Mouse (Mus musculus) heart, postnatal 14 days (tissue): ENCODE measurements around the gene Wdcp. TPM values are rescaled to one million over a fixed set of nuclear protein-coding genes. Genes with fewer than 3 reads are reported as not detected.
"Not testable (repeated sequence)": the region's sequence is repeated elsewhere in the genome, so short reads cannot be mapped to it uniquely, and the experiment has no call there.

Experiments used
- DNase-seq, 2 experiments: peaks; one replicate each; pipeline ENCODE4 v3.0.0; 2021 to 2022
- intact Hi-C: fragments of 180-260 bp; cut with DNase I; formaldehyde crosslinking; loops from one replicate; pipeline ENCODE4 v1.15.1; 2025
- long read RNA-seq, 2 experiments: library from polyadenylated mRNA; stranded (forward); transcript quantifications; one replicate each; pipeline ENCODE4 v2.0.0; 2021
- total RNA-seq, 2 experiments: library from RNA; stranded (reverse); gene quantifications; 2 replicates each; pipeline ENCODE4 v1.2.3; 2021

Gene Wdcp
- 1 to 10 TPM; 8.1 to 9.0 TPM for total RNA-seq
- long read RNA-seq, experiment 1, full-length matches to known transcripts = 5 of 6 reads
- long read RNA-seq, experiment 1, partial matches to known transcripts = 0 of 6 reads
- long read RNA-seq, experiment 1, other reads (novel, unspliced or antisense) = 1 of 6 reads
- long read RNA-seq, experiment 2, partial matches to known transcripts = 0 of 2 reads
- long read RNA-seq, experiment 2, other reads (novel, unspliced or antisense) = 0 of 2 reads

DNA sequence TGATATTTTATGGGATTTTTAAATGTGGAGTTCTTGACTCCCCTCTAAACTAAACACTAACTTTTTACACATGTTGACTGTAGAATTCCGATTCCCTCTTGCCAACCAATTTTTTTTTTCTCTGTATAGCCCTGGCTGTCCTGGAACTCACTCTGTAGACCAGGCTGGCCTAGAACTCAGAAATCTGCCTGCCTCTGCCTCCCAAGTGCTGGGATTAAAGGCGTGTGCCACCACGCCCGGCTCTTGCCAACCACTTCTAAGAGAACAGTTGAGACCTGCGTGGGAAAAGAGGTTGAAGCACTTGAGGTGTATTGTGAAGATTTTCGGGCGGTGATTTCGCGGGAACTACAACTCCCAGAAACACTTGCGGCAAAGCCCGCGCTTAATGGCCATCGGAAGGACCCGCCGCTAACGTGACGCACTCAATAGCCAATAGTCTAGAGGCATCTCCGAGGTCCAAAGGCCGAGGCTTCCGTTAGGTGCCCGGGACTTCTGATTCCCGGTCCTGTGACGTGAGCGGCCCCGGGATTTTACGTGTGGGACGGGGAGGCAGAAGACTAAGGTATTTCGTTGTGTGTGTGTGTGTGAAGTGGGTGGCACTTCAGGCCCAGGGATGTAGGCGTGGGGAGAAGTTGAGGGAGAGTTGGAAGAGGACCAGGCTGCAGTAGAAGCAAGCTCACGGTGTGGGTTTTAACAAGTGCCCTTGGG is at the start of gene Wdcp:
Gene Wdcp (plus strand): TSS at position 414 of the 708 bp plus-strand sequence.
- intact Hi-C loops = loop anchor here (2.0 to 5.0 kb wide), 2 partner anchors 24 to 74 kb away; partner anchors contain the start of gene Atad2b
- peak; percentile 86 to 89 for DNase-seq

DNA sequence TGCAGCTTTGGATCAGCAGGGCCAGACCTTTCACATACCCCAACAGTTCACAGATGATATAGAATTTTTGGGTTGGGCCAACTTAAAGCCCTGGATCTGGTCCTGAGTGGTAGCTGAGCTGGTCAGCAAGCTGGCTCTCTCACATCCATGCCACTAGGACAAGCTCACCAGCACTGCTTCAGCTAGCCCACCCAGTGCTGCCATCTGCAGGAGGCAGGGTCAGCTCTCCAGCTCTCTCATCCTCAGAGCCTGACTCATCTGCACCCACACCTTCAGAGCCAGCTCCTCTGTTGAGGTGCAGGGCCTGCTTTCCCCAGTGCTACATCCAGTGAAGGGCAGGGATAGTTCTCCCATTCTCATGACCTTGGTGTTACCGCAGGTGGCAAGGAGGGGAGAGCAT is 49.4 kb upstream of the Wdcp start:
- intact Hi-C loops = no loop called here
- peak in 1 of 2 experiments; percentile 10 for DNase-seq

DNA sequence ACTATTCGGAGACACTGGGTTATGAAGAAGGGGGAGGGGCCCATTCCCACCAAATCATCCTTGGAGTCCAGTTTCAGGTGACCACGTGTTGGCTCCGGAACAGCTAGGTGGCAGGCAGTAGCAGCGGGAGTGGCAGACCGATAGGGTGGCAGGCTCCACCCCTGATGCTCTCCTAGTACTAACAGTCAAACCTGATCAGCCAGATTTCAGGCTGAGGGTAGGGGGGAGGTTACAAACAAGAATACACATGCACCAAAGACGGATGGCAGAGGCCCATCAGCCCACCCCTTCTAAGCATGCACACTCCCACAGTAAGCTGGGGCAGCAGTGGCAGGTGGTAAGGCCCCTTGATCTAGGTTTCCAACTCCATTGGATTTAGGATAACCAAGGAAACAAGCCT is 45.6 kb upstream of the Wdcp start:
- DNase-seq, intact Hi-C loops: not testable (repeated sequence)

DNA sequence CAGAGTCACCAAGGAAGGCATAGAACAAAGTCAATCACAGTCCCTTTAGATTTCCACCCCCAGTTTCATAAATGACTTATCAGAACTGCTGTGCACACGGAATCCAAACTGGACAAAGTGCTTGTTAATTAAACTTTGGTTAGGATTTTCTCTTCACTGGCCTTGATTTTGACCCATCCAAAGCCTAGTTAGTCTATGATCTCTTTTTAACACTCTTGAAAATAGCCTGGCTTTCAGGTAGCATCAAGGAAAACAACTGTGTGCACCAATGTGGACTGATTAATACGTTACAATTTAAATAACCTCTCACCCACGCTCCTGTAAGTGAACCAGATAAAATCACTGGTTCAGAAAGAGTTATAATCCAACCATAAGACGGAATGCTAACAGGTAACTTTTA is 32.1 kb upstream of the Wdcp start:
- intact Hi-C loops = no loop called here

DNA sequence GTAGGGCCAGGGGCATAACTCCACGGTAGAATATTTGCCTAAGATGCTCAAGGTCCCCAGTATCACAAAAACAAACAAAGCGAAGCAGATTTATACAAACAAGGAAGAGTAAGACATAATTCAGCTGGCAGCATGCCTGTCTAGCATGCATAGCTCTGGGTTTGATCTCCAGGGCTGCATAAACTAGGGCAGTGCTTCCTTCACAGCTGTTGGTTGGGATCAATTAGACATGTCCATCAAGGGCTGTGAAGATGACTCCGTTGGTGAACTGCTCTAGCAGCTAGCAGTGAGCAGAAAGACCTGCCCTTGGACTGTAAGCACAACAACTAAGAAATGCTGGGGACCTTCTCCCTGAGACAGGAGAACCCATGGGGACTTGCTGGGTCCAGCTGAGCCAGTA is 31.4 kb upstream of the Wdcp start:
- intact Hi-C loops = no loop called here
- no peak for DNase-seq

More for the DNA sequence above, 32.1 kb upstream of the Wdcp start:
- no peak for DNase-seq

DNA sequence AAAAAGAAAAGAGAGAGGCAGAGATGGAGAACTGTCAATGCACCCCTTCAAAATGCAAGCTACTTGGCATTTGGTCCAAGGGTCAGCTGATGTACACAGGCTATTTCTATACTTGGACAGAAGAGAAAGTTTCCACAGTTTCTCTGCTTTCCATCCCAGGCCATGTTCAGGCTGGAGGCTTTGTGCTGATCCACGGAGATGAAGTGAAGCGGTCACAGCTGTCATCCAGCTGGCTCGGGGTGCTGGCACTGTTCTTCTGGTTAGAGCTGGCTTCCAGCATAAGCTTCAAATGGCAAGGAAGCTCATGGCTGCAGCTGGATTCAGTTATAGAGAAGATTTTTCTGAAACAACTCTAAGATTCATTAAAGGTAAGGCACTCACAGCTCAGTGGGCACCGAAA is 29.5 kb upstream of the Wdcp start:
- intact Hi-C loops = no loop called here
- DNase-seq = peak; percentile 12 to 43

DNA sequence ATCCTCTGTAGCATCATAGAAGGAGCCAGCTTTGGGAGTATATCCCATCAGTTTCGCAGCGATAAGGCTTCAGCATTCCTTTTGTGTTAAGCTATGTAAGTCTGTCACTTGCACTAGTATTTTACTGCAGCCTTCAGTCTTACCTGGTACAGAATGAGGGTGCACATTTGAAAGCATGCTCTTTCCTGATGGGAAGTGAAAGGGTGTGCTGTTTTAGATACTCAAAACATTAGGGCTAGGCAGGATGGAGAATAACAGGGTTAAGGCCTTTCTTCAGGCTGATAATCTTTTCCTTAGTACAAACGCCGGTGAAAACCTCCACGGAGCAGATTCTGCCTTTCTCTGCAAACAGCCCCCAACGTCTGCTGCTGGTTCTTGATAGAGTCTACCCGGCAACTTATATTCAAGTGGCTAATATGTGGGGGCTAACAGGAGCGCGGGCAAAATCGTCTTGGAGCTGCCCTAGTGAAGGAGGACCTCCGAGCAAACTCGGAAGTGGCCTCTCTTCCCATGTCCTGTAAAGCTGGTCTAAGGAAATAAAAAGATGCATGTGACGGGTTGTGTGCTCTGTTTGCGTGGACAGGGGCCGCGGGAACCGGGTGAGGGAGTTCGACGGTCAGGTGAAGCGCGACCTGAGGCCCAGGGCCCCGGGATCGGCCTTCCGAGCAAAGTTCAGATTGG is 26.3 kb upstream of the Wdcp start:
- DNase-seq = no peak
- intact Hi-C loops = no loop called here

DNA sequence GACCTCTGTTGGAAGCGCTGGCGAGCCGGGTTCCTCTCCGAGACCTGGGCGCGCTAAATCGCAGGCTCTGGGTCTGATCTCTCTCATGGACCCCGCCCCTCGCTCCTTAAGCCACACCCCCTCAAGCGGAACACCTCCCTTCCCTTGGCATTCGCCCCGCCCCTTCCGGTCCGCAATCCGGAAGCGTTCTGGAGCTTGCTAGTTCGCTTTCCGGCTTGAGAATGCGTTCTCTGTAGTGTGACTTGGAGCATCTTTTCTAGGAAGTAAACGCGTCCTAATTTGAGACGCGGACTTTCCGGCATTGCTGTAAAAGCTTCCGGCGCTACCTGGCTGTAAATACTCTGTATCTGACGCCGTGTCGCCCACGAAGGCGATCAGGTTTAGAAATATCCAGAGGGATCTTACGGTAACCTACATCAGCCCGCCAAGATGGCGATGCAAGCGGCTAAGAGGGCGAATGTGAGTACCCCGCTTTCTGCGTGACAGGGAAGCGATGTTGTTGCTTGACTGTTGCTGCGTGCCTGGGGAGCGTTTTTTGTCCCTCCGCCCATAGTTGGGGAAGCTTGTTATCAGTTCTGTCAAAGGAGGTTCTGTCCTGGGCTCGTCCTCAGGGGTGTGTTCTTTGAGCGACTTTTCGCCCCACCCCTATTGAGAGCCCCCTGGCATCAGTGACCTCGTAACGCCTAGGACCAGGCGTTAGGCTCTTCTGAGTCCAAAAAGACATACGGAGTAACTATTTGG is 25.6 kb upstream of the Wdcp start, which contains the start of gene Sf3b6:
Gene Sf3b6 (plus strand): TSS at position 184 of the 741 bp plus-strand sequence.
- DNase-seq = peak; percentile 98 to 99
- intact Hi-C loops = loop anchor here (2.0 kb wide), 1 partner anchor 25 kb away; the partner anchor contains the start of gene Wdcp

DNA sequence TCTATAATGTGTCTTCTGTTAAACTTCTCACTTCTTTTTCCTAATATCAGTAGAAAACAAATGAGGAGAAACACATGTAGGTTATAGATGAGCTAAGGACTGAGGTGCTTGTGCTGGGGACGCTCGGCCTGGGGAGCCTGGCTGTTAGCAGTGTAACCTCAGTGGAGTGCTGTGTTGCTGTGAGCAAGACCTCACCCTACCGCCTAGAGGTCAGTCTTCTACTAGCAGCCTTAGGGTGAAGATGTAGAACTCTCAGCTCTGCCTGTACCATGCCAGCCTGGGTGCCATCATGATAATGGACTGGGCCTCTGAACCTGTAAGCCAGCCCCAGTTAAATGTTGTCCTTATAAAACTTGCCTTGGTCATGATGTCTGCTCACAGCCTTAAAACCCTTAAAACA is 15.8 kb upstream of the Wdcp start:
- intact Hi-C loops = no loop called here
- no peak for DNase-seq

DNA sequence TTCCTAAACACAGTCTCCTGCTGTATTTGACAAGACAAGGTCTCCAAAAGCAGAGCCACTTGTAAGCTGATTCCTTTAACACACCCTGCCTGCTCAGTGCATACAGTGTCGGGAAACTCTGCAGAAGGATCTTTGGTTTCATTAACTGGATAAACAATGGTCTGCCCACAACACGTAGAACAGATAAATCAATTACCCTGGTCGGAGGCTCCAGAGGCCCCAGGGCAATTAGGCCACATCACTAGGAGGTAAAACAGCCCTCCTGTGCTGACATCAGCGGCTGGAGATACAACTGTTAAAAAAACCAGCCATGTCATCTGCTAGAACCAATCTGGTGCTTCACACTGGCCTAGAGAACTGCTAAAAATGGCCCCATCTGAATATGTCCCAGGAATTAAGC is 6.1 kb upstream of the Wdcp start:
- DNase-seq = no peak
- intact Hi-C loops = no loop called here

DNA sequence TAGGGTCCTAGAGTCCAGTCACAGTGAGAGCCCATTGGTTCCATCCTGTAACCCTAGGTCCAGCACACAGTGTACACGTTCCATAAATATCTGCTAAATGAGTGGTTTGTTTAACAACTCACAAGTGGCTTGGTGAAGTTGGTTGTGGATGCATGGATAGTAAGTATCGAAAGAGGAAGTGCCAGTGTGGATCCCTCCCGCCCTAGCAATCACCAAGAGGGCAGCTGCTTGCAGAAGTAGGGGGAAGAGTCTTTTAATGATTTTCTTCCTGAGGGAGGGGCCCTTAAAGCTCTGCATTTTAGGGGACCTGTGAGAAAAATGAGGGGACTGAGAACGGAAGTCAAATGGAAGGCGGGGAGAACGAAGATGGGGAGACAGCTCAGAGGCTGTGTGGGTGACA is 3.1 kb upstream of the Wdcp start:
- intact Hi-C loops = loop anchor here (5.0 kb wide), 1 partner anchor 77 kb away; the partner anchor contains the start of gene Atad2b
- DNase-seq = no peak

DNA sequence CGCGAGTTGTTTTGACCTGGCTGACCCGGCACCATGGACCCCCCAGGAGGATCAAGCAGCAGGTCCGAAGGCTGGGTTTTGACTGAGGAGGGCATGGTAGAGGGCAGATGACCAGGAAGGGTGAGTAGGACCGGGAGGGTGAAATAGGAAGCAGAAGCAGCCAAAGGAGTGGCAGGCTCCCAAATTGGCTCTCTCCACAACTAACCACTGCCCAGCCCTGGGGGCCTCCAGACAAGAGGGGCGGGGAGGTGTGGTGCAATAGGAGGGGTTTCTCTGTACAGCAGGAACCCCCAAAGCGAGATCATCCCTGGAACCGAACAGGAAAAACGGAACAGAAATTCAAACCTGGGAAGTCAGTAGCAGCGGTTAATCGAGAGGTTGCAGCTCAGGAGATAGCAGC is 2.4 kb upstream of the Wdcp start:
- DNase-seq = peak in 1 of 2 experiments; percentile 11
- intact Hi-C loops = loop anchor here (5.0 kb wide), 1 partner anchor 77 kb away; the partner anchor contains the start of gene Atad2b

DNA sequence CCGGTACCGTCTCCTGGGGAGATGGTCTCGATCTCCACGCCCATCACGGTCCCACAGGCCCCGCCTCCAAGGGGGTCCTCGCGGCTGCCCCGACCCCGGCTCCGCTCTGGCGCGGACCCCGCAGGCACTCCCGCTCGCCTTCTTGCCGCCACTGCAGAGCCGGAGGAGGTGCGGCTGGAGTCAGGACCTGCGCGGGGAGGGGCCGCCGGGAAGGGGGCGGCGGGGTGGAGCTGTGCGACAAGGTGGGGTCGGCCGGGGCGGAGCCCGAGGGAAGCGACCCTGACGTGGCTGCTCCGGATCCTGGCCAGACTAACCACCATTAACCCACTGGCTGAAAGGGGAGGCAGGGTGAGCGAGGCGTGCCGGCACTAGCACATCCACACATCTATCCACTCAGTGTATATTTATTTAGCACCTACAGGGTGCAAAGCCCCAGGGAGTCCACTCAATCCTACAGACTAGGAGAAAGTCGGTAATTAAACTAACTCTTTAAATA is 1.7 kb upstream of the Wdcp start, which contains the start of gene Fkbp1b:
Gene Fkbp1b (minus strand): TSS at position 200 of the 496 bp plus-strand sequence.
- intact Hi-C loops = loop anchor here (5.0 kb wide), 1 partner anchor 76 kb away; the partner anchor contains the start of gene Atad2b
- peak; percentile 47 to 62 for DNase-seq

DNA sequence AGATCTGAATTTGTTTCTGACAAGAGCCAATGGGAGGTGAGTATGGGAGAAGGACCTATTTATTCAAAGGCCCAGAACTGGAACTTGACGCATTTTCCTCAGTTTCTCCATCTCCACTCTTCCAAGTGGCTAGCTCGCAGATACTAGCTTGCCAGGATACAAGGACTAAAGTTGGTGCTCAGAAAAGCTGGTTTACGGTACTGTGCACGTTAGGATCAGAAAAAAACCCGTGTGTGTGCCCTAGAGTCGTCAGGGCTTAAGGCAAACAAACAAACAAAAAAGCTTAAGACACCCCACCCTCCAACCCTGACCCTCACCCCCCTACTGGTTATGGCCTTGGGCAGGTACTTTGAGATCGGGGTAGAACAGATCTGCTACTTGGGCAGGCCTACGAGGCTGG is 647 bp upstream of the Wdcp start:
- intact Hi-C loops = loop anchor here (2.0 to 5.0 kb wide), 2 partner anchors 24 to 75 kb away; partner anchors contain the start of gene Atad2b
- DNase-seq = no peak

DNA sequence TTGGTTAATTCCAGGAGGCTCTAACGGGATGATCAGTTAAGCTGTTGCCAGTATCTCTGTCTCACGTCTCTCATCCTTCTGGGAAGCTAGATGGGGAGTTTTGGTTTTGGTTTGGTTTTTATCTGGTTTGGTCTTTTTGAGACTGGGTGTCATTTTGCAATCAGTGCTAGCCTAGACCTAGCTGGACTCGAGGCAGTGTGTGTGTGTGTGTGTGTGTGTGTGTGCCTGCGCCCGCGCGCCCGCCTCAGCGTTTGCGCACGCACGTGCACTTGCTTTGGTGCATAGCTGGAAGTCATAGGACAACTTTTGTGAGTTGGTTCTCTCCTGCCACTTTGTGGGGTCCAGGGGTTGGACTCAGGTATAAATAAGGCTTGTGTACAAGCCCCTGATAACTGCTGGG is 638 bp downstream of the Wdcp start:
- DNase-seq = peak; percentile 40 to 49
- intact Hi-C loops = loop anchor here (2.0 to 5.0 kb wide), 2 partner anchors 25 to 74 kb away; partner anchors contain the start of gene Atad2b

DNA sequence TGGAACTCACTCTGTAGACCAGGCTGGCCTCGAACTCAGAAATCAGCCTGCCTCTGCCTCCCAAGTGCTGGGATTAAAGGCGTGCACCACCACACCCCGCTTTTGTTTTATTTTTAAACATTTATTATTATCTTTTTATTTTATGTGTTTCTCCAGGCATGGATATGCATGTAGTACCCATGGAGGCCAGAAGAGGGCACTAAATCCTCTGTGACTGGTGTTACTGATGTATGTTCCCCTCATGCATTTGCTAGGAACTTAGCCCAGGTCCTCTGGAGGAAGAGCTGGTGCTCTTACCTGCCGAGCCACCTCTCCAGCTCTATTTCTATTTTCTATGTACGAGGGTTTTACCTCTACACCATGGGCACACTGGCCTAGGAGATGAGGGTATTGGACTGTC is 13.1 kb downstream of the Wdcp start:
- intact Hi-C loops = loop anchor here (5.0 kb wide), 1 partner anchor 61 kb away; the partner anchor contains the start of gene Atad2b
- peak in 1 of 2 experiments; percentile 31 for DNase-seq

DNA sequence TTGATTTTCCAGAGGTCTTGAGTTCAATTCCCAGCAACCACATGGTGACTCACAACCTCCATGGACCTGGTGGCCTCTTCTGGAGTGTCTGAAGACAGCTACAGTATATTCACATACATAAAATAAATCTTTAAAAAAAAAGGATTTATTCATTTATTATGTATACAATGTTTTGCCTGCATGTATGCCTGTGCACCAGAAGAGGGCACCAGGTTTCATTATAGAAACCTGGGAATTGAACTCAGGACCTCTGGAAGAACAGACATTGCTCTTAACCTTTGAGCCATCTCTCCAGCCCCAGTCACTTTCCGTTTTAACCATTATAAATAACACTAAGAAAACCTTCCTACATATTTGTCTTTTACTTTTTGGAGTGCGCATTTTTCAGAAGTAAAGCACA is 13.7 kb downstream of the Wdcp start:
- intact Hi-C loops = loop anchor here (5.0 kb wide), 1 partner anchor 60 kb away; the partner anchor contains the start of gene Atad2b
- no peak for DNase-seq

DNA sequence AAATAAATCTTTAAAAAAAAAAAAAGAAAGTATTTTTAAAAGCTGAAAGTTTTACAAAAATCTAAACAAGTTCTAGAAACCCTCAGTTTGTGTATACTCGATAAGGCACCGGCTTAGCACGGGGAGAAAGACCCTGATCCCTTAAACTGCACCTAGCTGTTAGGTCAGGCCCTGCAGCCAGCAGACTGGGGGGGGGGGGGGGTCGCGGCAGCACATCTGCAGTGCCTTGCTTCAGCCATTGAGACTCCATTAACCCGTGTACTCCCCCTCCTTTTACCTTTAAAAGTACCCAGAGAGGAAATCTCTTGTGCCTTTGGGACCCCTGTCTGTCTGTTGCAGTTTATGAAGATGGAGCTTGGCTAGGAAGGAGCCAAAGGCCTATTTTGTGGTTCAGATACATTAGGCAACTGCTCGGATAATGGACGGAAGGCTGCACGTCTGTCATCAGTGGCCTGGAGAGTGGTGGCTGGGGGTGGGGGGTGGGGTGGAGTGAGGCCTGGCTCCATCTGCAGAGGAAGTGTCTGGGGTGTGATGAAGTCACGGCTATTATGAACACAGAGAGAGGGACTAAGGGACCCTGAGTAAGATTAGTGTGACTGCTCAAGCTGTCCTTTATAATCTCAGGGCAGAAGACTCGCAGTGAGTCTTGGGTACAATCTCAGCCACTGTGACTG is 16.3 kb downstream of the Wdcp start:
- no peak for DNase-seq
- intact Hi-C loops = loop anchor here (5.0 kb wide), 1 partner anchor 58 kb away; the partner anchor contains the start of gene Atad2b

DNA sequence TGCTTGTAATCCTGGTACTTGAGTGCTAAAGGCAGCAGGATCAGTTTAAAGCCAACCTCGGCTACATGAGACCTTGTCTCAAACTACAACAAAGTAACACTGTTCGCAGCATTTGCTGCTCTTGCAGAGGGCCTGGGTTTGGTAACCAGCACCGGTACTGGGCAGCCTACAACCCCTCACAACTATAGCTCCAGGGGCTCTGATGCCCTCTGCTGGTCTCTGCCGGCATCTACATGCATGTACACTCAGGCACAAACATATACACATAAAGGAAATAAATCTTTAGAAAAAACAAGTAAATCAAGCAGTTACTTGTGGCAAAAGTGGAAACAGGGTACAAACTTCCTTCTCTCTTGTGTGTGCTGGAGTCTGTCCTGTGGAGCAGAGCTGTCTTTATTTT is 19.6 kb downstream of the Wdcp start:
- intact Hi-C loops = loop anchor here (5.0 kb wide), 1 partner anchor 45 kb away; the partner anchor contains the start of gene Ubxn2a
- no peak for DNase-seq
